Mouse (Mus musculus): ENCODE measurements around the gene Prpf18. TPM values are rescaled to one million over a fixed set of nuclear protein-coding genes. Genes with fewer than 3 reads are reported as not detected.

Gene Prpf18
- polyA plus RNA-seq, 1 experiment from 2014 or later: 50.4 TPM

DNA sequence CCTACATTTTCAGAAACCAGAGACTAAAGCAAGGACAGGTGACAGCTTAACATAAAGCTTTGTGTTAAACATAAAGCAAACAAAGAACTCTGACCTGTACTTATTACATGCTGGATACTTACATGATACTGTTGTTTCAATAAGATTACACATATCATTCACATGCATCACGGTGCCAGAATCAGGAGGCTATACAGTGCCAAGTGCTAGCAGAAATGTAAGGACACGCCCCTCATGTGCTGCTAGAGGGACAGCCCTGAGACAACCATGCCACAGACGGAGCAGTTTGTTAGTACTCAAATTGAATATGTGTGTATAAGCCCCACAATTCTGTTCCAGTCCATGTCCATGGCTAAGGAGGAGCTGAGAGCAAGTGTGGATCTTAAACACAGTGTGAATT, 13.7 kb downstream of the Prpf18 start:
- DNase-seq (ENCODE audit: low spot score) (no peak), ATAC-seq (replicated peaks; ENCODE audit: low FRiP score) (no peak)
- no peaks in the 10 kb centered on the region for H3K27me3 ChIP-seq (ENCODE audit: control insufficient read depth, insufficient read depth, low read length)
- H3K4me2 ChIP-seq (ENCODE audit: low read depth, low read length, severe bottlenecking): no peak overlapping the region
- no peak overlapping the region for H3K27ac ChIP-seq (ENCODE audit: low read depth, low read length)
- H3K9me3 ChIP-seq (ENCODE audit: control insufficient read depth, low read length): no peaks in the 10 kb centered on the region
- H3K4me1 ChIP-seq (replicated peaks; ENCODE audit: control insufficient read depth, insufficient read depth, low read length): no peaks in the 10 kb centered on the region
- 88% methylated on average over 3 of the region's 3 CpGs for WGBS
- H3K4me3 ChIP-seq (ENCODE audit: low read depth, low read length): no peak overlapping the region
- H3K9ac ChIP-seq (ENCODE audit: low read length): no peak overlapping the region
- H3K36me3 ChIP-seq (ENCODE audit: control insufficient read depth, insufficient read depth, low read length): no peaks in the 10 kb centered on the region; the same call in 1 of the 2 replicates

DNA sequence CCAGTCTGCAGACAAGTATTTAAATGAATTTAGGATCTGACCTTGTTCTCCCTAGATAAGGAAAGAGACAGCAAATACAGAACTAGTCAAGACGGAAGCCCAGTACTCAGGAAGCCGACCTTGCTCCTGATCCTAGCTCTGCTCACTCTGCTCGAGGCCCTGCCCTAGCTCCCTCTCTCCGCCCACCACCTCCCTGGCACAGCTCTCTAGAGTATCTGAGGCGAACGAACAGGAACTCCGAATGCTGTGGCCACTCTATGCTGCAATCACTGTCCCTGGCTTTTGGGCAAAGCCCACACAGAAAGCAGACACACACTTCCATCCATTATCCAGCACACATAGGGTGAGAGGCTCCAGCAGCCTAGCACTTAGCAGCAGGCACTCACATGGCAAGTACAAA, 15.3 kb downstream of the Prpf18 start:
- 91% methylated on average over 7 of the region's 7 CpGs for WGBS
- H3K4me3 ChIP-seq (ENCODE audit: low read depth, low read length): no peak overlapping the region
- H3K9me3 ChIP-seq (ENCODE audit: control insufficient read depth, low read length): no peaks in the 10 kb centered on the region
- H3K27ac ChIP-seq (ENCODE audit: low read depth, low read length): no peak overlapping the region
- no peak overlapping the region for H3K9ac ChIP-seq (ENCODE audit: low read length)
- no peaks in the 10 kb centered on the region for H3K27me3 ChIP-seq (ENCODE audit: control insufficient read depth, insufficient read depth, low read length)
- no peak overlapping the region for H3K4me2 ChIP-seq (ENCODE audit: low read depth, low read length, severe bottlenecking)
- ATAC-seq (replicated peaks; ENCODE audit: low FRiP score) (no peak), DNase-seq (ENCODE audit: low spot score) (no peak)
- H3K36me3 ChIP-seq (ENCODE audit: control insufficient read depth, insufficient read depth, low read length): peaks cover 2% of the 10 kb centered on the region; the same call in 1 of the 2 replicates
- H3K4me1 ChIP-seq (replicated peaks; ENCODE audit: control insufficient read depth, insufficient read depth, low read length): no peaks in the 10 kb centered on the region

DNA sequence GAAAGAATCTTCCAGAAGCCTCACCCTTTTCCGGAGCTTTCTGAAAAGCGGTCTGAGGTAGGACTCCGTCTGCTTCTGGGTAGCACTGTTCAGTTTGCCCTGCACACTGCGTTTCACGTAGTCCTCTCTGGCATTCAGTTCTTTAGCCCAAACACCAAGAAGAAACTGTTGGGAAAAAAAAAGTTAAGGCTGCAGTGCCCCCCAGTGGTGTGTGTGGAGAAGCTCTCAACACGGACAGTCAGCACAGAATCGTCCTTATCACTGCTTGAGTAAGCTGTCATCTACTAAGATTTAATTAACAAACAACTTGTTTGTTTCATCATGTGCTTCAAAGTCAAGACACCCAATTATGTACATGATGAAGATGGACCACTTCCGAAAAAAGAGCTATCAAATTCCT, 16.1 kb downstream of the Prpf18 start:
- Histone ChIP-seq H3K27ac (ENCODE audit: low read depth, low read length) (no peak overlapping the region), H3K4me2 (ENCODE audit: low read depth, low read length, severe bottlenecking) (no peak overlapping the region), H3K36me3 (ENCODE audit: control insufficient read depth, insufficient read depth, low read length) (peaks cover 2% of the 10 kb centered on the region; the same call in 1 of the 2 replicates), H3K4me3 (ENCODE audit: low read depth, low read length) (no peak overlapping the region), H3K4me1 (replicated peaks; ENCODE audit: control insufficient read depth, insufficient read depth, low read length) (no peaks in the 10 kb centered on the region), H3K9me3 (ENCODE audit: control insufficient read depth, low read length) (no peaks in the 10 kb centered on the region), H3K9ac (ENCODE audit: low read length) (no peak overlapping the region), H3K27me3 (ENCODE audit: control insufficient read depth, insufficient read depth, low read length) (no peaks in the 10 kb centered on the region)
- DNase-seq (ENCODE audit: low spot score) (no peak), ATAC-seq (replicated peaks; ENCODE audit: low FRiP score) (no peak)
- WGBS: 89% methylated on average over 8 of the region's 8 CpGs

DNA sequence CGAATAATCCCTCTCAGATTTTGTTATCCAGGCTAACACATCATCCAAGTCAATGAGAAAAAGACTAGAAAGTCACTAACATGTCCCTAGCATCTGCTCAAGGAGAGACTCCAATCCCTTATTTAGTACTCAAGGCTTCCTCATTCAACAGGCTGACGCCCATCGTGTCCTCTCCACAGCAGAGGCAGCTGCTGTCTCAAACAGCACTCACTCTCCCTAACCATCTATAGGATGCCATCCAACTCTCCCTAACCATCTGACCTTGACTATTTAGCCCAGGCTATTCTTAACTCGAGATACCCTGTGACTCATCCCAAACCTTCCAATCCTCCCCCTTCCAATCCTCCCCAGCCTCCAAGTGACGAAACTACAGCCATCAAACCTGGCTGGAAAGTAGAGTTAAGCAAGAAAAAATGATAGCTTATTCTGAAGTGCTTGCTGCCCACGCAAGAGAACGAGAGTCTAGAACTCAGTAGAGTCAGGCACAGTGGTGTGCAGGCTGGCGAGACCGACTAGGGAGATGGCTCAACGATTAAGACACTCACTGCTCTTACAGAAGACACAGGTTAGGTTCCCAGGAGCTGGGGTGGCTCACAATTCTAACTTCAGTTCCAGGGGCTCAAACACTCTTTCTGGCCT, 21.6 kb downstream of the Prpf18 start:
- no peak overlapping the region for H3K4me2 ChIP-seq (ENCODE audit: low read depth, low read length, severe bottlenecking)
- no peak overlapping the region for H3K4me3 ChIP-seq (ENCODE audit: low read depth, low read length)
- WGBS: 94% methylated on average over 10 of the region's 10 CpGs
- H3K9me3 ChIP-seq (ENCODE audit: control insufficient read depth, low read length): no peaks in the 10 kb centered on the region
- H3K27ac ChIP-seq (ENCODE audit: low read depth, low read length): no peak overlapping the region
- ATAC-seq (replicated peaks; ENCODE audit: low FRiP score) (no peak), DNase-seq (ENCODE audit: low spot score) (no peak)
- H3K9ac ChIP-seq (ENCODE audit: low read length): no peak overlapping the region
- H3K27me3 ChIP-seq (ENCODE audit: control insufficient read depth, insufficient read depth, low read length): no peaks in the 10 kb centered on the region
- peaks cover 2% of the 10 kb centered on the region; the same call in 1 of the 2 replicates for H3K36me3 ChIP-seq (ENCODE audit: control insufficient read depth, insufficient read depth, low read length)
- H3K4me1 ChIP-seq (replicated peaks; ENCODE audit: control insufficient read depth, insufficient read depth, low read length): no peaks in the 10 kb centered on the region

DNA sequence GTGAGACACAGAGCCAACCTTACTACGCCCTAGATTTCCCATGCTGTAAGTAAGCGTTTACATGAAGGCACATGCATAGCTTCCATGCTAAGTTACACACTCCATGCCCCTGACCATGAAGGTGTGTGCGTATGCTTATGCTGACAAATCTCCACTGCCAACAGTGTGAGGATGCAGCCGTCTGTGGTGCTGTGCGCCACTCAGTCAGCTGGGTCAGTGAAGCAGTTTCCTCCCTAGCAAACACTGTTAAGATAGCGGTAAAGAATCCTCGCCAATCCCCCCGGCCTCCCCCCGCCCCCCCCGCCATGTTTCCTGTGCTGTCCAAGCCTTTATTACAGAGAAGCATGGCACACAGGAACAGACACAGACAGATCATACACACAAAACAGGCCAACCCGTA, 22.4 kb downstream of the Prpf18 start:
- no peak overlapping the region for H3K27ac ChIP-seq (ENCODE audit: low read depth, low read length)
- H3K4me1 ChIP-seq (replicated peaks; ENCODE audit: control insufficient read depth, insufficient read depth, low read length): no peaks in the 10 kb centered on the region
- DNase-seq (ENCODE audit: low spot score): no peak
- WGBS: 96% methylated on average over 11 of the region's 11 CpGs
- H3K9me3 ChIP-seq (ENCODE audit: control insufficient read depth, low read length): no peaks in the 10 kb centered on the region
- H3K9ac ChIP-seq (ENCODE audit: low read length): no peak overlapping the region
- H3K36me3 ChIP-seq (ENCODE audit: control insufficient read depth, insufficient read depth, low read length): peaks cover 2% of the 10 kb centered on the region; the same call in 1 of the 2 replicates
- H3K4me2 ChIP-seq (ENCODE audit: low read depth, low read length, severe bottlenecking): no peak overlapping the region
- H3K4me3 ChIP-seq (ENCODE audit: low read depth, low read length): no peak overlapping the region
- H3K27me3 ChIP-seq (ENCODE audit: control insufficient read depth, insufficient read depth, low read length): no peaks in the 10 kb centered on the region
- ATAC-seq (replicated peaks; ENCODE audit: low FRiP score): no peak

DNA sequence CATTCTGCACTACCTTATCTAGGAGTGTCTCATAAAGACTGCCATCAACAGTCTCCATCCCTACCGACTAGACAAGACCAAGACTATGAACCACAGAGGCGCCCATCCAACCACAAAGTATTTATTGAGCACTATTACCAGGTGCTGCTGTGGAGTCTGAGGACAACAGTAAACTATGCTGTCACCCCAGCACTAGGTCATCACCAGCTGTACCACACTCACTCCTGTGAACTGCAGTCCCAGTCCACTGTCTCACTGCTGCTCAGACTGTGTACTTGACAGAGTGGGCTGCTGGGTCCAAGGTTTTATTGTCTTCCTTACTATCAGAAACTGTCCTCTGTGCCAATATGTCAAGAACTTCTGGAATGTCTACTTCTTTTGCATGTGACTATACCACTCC, 23.0 kb downstream of the Prpf18 start:
- Histone ChIP-seq H3K4me1 (replicated peaks; ENCODE audit: control insufficient read depth, insufficient read depth, low read length) (no peaks in the 10 kb centered on the region), H3K4me3 (ENCODE audit: low read depth, low read length) (no peak overlapping the region), H3K36me3 (ENCODE audit: control insufficient read depth, insufficient read depth, low read length) (peaks cover 2% of the 10 kb centered on the region; the same call in 1 of the 2 replicates), H3K27ac (ENCODE audit: low read depth, low read length) (no peak overlapping the region), H3K27me3 (ENCODE audit: control insufficient read depth, insufficient read depth, low read length) (no peaks in the 10 kb centered on the region), H3K4me2 (ENCODE audit: low read depth, low read length, severe bottlenecking) (no peak overlapping the region), H3K9me3 (ENCODE audit: control insufficient read depth, low read length) (no peaks in the 10 kb centered on the region), H3K9ac (ENCODE audit: low read length) (no peak overlapping the region)
- ATAC-seq (replicated peaks; ENCODE audit: low FRiP score) (no peak), DNase-seq (ENCODE audit: low spot score) (no peak)
- 96% methylated on average over 2 of the region's 2 CpGs for whole genome bisulfite sequencing

DNA sequence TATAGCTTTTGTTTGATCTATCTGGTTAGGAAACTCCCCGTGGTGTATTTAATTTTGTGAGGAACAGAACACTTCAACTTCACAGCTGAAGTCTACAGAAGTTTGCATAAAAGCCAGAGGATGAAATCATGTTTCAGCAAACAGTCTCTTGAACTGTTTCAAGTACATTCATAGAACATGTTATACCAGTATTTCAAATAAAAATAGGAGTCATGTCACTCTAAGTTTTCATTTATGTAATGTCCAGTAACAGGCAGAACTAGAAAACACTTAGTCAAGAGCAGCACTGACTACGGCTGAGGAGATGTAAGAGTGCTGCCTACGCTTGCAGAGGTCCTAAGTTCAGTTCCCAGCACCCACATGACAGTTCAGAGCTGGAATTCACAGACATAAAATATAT, 25.0 kb downstream of the Prpf18 start:
- H3K9me3 ChIP-seq (ENCODE audit: control insufficient read depth, low read length): no peaks in the 10 kb centered on the region
- no peak for DNase-seq (ENCODE audit: low spot score)
- H3K27me3 ChIP-seq (ENCODE audit: control insufficient read depth, insufficient read depth, low read length): no peaks in the 10 kb centered on the region
- H3K36me3 ChIP-seq (ENCODE audit: control insufficient read depth, insufficient read depth, low read length): no peaks in the 10 kb centered on the region
- ATAC-seq (replicated peaks; ENCODE audit: low FRiP score): no peak
- H3K9ac ChIP-seq (ENCODE audit: low read length): no peak overlapping the region
- H3K4me3 ChIP-seq (ENCODE audit: low read depth, low read length): no peak overlapping the region
- no peak overlapping the region for H3K4me2 ChIP-seq (ENCODE audit: low read depth, low read length, severe bottlenecking)
- H3K4me1 ChIP-seq (replicated peaks; ENCODE audit: control insufficient read depth, insufficient read depth, low read length): no peaks in the 10 kb centered on the region
- no peak overlapping the region for H3K27ac ChIP-seq (ENCODE audit: low read depth, low read length)
- 97% methylated on average over 3 of the region's 3 CpGs for WGBS

DNA sequence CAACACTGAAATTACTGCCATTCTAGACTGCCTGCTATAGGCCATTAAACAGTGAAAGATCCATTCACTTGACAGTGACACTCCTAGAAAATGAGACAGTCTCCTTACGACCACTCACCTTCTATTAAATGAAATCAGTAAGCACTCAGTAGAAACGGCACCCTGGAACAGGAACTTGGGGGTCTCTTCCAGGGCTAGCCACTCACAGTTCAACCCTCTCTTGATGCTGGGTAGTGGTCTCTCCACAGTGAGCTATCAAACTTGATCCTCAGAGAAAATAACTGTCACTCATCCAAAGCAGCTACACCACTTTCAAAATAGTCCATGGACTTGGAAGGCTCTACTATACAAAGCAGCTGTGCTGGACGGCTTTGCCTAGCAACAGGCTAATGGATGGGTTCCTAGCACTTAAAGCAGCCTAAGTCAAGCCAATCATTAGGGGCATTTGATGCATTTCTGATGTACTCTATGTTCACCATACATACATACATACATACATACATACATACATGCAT, 30.4 kb downstream of the Prpf18 start:
- DNase-seq (ENCODE audit: low spot score): no peak
- Histone ChIP-seq H3K4me3 (ENCODE audit: low read depth, low read length) (no peak overlapping the region), H3K27me3 (ENCODE audit: control insufficient read depth, insufficient read depth, low read length) (no peaks in the 10 kb centered on the region), H3K9ac (ENCODE audit: low read length) (no peak overlapping the region), H3K9me3 (ENCODE audit: control insufficient read depth, low read length) (no peaks in the 10 kb centered on the region), H3K36me3 (ENCODE audit: control insufficient read depth, insufficient read depth, low read length) (no peaks in the 10 kb centered on the region), H3K4me2 (ENCODE audit: low read depth, low read length, severe bottlenecking) (no peak overlapping the region), H3K4me1 (replicated peaks; ENCODE audit: control insufficient read depth, insufficient read depth, low read length) (0 out of 2 replicates have a peak, but pooled peaks cover 3% of the 10 kb centered on the region), H3K27ac (ENCODE audit: low read depth, low read length) (no peak overlapping the region)
- no peak for ATAC-seq (replicated peaks; ENCODE audit: low FRiP score)
- WGBS: 87% methylated on average over 3 of the region's 3 CpGs

All from forebrain, embryonic 11.5 days (tissue).